Mouse (Mus musculus) activated CD4-positive, CD25-positive, alpha-beta regulatory T cell, adult 4 months (primary cell): ENCODE measurements around the gene Ntn1. TPM values are rescaled to one million over a fixed set of nuclear protein-coding genes. Genes with fewer than 3 reads are reported as not detected.

Experiments
- ATAC-seq: one replicate; pipeline ENCODE4 v1.8.0; 2017
- polyA plus RNA-seq, 2 experiments: library from polyadenylated mRNA; unstranded; fragments of 100-300 nt; shearing (Covaris generic); gene quantifications; one replicate each; pipeline ENCODE4 v1.2.1; 2017

Ntn1 gene
- polyA plus RNA-seq, 2 experiments from 2014 or later, result 0.17 to 0.41 TPM

- no peak for ATAC-seq
Measured at GRCm38 (mm10) chr11:68176550-68176949, 224.1 kb downstream of the Ntn1 start.

DNA sequence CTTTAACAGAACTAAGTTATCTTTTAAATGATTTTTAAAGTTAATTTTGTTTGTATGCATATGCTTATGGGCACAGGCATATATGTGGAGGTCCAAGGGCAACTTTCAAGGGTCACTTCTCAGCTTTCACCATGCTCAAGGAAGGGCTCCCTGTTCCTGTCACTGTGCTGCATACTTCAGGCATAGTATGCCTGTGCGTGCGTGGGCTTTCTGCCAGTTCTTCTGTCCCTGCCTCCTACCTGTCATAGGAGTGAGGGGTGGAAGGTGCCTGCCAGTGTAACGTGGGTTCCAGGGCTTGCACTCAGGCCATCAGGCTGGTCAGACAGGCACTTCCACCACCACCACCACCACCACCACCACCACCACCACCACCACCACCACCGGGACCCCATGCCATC is 228.0 kb downstream of the Ntn1 start:
- no peak for ATAC-seq

DNA sequence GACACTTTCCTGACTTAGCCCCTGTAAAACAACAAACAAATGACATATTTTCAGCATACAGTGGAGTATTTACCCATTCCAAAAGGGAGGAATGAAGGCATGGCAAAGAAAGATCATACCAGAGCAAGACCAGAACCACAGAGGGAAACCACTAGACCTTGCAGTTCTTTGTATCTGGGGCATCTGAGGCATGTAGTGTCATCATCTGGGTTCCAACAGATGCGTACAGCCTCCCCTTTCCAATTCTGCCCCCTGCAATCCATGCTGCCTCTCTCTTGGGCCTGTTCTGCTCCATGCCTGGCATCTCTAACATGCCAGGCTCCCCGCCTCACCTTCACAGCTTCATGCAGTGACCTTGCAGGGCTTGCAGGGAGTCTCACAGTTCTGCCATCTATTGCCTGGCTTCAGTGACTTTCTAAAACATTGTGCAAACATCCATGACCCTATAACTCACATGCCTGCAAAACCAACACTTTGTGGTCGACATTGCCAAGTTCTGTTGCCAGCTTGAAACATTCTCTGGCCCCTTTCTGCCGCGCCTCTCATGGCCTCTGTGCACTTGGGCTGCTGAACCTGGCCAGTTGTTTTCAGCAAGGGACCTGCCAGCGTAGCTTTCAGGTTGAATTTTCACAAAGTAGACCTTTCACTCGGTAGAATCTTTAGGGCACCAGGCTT is 228.5 kb downstream of the Ntn1 start:
- ATAC-seq, result no peak

GRCm38 (mm10) chr11:68168427-68168826 is 232.2 kb downstream of the Ntn1 start:
- ATAC-seq, result no peak

GRCm38 (mm10) chr11:68164408-68164807 is 236.2 kb downstream of the Ntn1 start:
- ATAC-seq, result no peak

DNA sequence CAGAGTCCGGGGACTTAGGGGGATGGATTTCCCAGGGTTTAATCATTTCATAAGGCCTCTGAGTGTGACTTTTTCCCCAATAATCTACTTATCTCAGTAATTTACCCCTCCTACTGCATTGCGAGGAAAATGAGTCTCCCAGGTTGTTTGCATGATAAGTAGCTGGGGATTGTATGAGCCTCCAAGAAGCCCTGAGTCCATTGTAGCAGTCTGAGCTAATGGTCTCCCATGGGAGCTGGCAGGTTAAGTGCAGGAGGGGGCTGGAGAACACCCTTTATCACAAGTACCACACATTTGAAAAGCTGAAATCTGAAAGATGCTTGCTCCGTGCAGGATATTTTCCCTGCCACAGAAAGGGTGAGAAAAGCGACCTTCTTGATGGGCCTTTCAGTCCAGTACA is 240.8 kb downstream of the Ntn1 start:
- ATAC-seq, result no peak

Other genes starting within 250 kb of the Ntn1 start
- gene Pik3r5, start 31.3 kb upstream of the Ntn1 start, polyA plus RNA-seq, result 10 to 100 TPM; 17.1 to 20.0 TPM
- gene Pik3r6, start 102.2 kb upstream of the Ntn1 start, polyA plus RNA-seq, result not detected
- not detected for gene Mfsd6l, start 155.4 kb upstream of the Ntn1 start, polyA plus RNA-seq
- not detected for gene Ccdc42, start 186.2 kb upstream of the Ntn1 start, polyA plus RNA-seq